Mouse (Mus musculus) frontal cortex, postnatal 14 days (tissue): ENCODE data around the gene Rnpepl1.
A peak's percentile ranks its signal among the peaks of the same experiment; 100 is the strongest.

Source experiments
- DNase-seq, 2 experiments: peaks; one replicate each; pipeline ENCODE4 v3.0.0; 2022; ENCODE audit warnings: low spot score in 2 of 2

Rnpepl1 gene

DNA sequence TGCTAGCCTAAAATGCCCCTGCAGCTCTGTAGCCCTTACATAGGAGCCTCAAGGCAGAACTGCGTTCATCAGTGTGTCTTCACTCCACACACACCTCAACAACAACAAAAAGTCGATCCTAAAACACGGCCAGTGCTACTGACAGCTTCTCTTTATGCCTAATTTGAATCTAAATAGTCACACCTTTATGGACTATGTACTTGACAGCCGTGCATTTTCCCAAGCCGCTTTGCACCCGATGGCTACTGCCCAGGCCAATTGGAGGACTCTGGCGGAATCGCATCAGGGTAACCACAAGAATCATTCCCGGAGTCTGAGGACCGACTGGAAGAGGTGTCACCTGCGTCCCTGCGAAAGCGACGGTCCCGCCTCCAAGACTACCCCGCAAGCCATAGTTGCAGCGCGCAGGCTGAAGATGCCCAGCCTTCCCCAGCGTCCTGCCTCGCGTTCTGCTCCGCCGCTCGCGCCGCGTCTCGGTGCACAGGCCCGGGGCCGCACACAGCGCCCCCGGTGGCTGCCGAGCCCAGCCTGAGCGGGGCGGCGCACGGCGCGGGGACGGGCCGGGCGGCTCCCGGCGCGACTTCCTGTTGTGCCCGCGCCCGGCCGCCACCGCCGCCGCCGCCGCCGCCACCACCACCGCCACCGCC is at the start of gene Rnpepl1:
Rnpepl1 (plus strand) TSS at position 545 of the 647 bp plus-strand sequence.
- peak; percentile 58 to 70 for DNase-seq

DNA sequence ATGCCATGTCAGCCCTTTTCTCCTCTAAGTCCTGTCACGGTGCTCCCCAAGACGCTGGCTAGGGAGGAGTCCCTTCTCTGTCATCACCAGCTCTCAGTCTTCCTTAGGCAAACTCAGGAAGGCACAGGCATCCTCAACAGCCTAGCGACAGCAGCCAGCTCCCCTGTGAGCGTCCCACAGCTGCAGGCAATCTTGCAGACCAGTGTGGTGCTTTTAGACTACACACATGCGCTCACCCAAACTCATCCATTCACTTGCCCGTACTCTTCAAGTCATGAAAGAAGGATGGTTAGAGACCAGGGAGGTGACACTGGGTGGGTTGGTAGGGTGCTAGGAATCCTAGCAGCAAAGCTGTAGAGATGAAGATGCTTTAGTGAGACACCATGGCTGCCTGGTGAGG is 49.1 kb upstream of the Rnpepl1 start:
- DNase-seq: no peak

DNA sequence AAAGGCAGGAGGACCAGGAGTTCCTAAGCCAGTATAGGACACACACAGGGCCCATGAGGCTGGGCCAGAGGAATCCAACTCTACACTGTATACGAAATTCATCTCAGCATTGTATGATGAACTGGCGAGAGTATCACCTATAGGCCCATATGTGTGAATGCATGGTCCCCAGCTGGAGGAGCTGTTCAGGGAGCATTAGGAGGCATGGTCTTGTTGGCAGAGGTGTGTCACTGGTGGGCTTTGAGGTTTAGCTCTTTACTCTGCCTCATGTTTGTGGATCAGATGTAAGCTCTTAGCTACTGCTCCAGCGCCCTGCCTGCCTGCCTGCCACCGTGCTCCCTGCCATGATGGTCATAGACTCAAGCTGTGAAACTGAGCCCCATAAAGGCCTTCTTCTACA is 47.3 kb upstream of the Rnpepl1 start:
- DNase-seq: no peak

DNA sequence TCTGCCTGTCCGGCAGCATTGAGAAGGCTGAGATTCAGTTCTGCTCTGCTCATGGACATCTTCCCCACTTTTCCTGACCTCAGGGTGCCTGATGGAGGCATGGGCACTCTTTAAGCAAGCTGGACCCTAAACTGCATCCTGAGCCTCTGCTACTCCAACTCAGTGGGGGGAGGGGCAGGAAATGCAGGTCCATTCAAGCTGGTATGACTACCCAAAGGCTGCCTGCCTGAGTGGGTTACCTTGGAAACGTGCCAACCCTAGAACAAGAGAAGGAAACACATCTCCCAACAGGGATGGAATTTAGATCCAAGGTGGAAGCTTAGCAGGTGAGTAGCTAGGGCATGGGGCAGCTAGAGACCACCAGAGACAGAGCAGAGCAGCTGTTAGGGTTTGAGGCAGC is 44.4 kb upstream of the Rnpepl1 start:
- DNase-seq: no peak

DNA sequence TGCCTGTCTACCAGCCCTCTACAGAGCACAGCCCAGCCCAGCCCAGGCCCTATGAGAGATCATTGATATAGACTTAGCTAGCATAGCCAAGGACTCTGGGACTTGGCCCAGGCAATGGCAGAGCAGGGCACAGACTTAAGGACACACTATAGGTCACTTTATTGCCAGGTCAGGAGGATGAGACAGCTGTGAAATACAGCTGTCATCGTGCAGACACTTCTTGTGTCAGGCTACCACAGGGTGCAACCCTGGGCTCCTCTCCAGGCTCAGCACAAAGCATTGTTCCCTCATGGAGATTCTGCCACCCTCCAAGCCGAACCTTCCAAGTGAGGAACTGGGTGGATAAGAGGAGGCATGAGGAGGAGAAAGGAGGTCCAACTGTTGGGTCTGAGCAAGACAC is 40.6 kb upstream of the Rnpepl1 start:
- no peak for DNase-seq

DNA sequence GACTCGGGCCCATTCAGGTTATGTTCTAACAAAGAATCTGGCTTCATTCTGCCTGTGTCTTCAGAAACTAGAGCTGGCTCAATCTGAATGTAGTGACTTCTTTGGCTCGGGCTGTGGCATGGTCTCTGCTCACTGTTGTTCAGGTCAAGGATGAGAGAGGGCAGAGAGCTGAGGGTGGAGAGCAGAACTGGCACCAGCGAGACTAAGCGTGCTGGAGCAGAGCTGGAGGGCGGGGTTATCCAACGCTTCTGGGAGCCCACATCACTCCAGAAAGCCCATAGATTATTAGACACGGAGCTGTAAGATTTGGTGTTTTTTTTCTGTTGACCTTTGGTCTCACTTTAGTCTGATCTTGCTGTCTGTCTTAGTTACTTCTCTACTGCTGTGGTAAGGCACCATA is 37.9 kb upstream of the Rnpepl1 start:
- DNase-seq: no peak

DNA sequence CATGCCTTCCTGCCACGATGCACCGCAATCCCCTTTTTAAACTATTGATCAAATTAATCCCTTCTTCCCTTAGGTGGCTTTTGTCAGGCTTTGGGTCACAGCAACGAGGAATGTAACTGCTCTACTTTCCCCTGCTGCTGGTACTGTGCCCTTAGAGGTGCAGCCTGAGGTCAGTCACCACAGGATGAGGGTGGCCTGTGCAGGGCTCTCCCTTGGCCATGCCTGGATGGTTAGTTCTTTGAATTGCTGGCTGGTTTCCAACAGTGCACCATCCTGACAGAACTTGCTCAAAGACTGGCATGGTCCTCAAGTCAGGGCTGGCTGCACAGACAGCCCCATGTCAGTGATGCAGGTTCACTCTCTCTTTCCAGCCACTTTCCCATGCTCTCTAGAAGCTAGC is 36.6 kb upstream of the Rnpepl1 start:
- no peak for DNase-seq

DNA sequence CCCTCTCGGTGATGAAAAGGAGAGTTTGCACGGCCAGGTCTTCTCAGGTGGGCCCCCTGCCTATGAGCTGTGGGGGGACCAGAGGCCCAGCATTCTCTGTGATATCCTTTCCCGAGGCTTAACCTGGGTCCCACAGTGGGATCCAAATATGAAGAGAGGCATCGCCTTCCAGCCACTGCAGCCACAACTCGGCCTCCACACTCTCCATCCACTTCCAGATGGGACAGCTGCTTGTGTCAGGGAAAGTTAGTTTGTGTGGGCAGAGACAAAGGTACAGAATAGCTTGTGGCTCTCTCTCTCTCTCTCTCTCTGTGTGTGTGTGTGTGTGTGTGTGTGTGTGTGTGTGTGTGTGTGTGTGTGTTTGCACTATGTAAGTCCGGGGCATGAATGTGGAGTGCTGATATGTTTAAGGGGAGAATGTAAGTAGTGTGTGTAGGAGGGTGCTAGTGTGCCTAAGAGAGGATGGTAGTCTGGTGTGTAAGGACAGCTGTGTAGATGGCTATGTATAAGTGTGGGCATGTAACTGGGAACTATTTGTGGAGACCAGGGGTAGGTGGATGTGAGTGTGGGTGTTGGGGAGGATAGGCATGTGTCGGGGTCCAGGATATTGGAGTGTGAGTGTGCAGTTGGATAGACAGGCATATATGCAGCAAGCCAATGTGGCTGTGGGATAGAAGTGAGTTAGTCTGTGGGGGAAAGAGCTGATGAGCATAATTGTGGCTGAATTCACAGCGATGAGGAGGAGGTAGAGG is 35.0 kb upstream of the Rnpepl1 start:
- no peak for DNase-seq

DNA sequence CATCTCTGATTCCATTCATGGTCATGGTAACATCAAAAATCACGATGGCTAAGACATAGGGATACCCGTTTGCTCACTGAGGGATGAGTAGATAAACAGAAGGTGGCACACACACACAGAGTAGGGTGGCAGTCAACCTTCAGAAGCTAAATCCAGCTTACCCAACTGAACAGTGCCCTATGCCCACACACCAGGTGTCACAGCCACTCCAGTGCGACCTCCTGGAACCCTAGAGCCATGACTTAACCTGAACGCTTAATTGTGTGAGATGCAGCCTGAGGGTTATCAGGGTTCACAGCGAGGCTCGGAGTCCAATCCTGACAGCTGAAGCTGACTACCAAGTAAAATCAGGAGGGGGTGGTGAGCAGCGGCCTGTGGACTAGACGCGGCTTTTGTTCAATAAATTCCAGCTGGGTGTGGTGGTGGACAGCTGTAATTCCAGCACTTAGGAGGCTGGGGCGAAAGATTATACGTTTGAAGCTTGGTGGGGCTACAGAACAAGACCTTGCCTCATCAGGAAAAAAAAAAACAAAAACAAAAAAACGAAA is 33.1 kb upstream of the Rnpepl1 start:
- DNase-seq: no peak

DNA sequence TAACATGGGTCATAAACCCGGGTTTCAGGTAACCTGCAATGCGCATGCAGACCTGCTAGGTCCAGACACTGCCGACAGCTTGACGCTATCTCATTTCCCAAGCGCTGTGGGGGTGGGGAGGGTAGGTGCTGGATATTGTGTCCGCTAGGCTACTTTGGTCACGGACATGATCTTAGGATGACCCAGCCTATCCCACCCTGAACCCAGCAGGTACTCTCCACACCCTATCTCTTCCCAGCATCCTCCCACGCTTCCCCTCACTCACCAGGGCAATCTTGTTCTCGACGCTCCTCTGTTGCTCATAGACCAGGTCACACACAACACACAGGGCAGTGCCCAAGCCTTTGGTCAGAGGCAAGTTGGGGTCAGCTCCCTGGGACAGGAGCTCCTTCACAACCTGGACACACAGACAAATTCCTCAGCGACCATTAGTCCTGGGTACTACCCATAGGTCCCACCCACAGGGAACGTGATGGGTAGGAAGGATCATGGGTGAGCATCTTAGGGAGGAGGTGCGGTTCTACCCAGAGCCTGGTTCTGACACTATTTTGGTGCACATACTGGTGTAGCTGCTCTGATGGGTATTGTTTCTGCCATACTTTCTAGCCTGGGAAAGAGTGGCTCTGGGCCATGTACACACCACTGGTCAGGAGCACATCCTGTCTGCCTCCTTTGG is 32.4 kb upstream of the Rnpepl1 start:
- no peak for DNase-seq

DNA sequence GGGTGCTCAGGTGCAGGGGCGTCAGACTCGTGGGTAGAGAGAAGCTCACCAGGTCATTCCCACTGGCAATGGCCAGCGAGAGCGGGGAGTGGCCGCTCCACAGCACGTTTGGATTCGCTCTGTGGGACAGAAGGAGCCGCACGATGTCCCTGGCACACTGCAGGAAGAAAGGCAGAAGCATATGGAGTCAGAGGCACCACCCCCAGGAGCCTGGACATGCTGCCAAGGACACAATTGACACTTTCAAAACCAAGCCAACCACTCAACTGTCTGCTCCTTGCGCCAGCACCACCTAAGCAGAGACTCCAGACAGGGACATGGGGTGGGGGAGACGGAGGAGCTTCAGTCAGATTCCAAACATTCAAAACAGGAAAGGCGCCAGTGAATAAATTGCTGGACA is 31.3 kb upstream of the Rnpepl1 start:
- no peak for DNase-seq

DNA sequence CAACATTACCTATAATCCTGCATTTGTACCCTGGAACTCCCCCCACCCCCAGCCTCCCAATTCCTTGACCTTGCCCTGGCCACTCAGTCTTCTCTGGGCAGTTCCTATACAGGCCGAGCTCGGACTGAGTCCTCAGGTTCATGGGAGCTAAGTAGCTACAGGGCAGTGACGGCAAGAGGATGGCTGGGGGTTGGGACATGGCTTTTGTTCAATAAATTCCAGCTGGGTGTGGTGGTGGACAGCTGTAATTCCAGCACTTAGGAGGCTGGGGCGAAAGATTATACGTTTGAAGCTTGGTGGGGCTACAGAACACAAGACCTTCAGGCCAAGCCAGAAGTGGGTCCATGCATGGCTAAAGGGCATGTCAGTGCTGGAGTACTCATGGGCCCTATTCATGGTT is 30.5 kb upstream of the Rnpepl1 start:
- no peak for DNase-seq

DNA sequence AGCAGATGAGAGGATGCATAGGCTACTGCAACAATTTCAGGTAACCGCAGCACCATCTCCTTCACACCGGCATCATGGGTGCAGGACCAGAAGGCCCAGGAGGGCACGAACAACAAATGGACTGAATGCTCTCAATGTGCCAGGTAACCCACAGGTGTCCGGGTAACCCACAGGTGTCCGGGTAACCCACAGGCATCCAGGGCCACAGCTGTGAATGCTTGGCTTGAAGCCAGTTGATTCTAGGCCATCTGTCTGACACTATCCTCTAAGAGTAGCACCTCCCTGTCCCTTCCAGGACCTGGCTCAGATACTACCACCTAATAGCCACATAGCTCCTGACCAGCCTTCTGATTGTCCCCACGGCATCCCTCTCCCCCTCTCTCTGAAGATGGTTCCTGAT is 28.6 kb upstream of the Rnpepl1 start:
- DNase-seq: no peak

DNA sequence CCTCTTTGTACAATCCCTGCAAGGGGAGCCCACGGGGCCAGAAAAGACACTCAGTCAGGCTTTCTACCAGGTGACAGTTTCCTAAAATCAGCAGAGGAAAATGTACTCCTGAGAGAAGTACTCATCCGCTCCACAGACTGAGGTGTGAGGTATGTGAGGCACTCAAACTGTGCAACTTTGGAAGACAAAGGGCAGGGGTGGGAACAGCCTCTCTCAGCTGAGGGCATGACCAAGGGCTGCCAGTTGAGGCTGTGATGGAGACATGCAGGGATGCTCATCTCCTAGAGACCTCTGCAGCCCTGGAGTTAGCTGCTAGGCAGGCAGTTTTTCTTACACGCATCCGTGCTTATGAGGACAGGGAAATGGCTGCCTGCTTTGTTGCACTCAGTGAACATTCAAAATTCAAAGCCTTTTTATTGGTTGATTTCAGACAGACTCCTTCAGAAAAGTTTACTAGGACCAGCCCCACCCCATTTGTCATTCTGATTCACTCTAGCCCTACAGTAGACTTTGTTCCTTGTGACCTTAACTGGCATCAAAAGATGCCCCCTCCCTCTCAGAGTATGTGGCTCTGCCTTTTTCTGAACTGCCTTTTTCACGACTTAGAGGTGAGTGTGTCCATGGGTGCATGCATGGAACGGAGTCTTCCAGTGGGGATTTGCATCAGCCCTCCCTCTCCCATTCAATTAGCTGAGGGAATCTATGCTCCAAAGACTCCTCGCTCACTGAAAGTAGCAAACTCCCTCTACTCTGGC is 21.5 kb upstream of the Rnpepl1 start:
- no peak for DNase-seq

DNA sequence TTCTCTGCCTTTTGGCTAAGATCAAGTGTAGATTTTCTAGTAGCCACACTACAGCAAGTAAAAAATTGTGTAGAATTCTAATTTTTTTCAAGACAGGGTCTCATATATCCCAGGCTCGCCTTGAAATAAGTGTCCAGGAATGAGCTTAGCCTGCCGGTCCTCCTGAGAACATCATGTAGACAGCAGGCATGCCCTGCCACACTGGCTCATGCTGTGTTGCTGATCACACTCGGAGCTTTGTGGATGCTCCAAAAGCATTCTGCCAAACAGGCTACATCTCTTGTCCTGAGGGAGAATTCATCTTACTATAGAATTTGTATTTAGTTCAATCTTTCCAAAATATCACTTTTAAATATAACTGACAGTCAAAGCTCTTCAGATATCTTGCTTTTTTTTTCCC is 17.8 kb upstream of the Rnpepl1 start:
- DNase-seq: no peak

DNA sequence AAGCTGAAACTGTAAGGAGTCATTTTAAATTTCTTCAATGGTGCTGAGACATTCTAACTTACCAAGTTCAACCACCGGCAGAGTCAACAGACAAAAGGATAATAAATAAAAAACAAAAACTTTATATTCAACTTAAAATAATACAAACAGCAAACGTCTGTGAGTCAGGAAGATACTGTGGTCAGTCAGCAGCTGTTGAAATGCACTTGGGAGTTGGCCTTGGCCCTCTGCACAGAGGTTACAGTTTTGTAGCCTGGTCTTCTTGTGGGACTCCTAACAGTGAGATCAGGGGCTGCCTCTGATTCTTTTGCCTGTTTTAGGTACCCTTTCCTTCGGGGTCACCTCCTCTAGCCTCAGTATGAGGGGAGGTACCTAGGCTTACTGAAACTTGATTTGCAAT is 16.7 kb upstream of the Rnpepl1 start:
- DNase-seq: no peak

DNA sequence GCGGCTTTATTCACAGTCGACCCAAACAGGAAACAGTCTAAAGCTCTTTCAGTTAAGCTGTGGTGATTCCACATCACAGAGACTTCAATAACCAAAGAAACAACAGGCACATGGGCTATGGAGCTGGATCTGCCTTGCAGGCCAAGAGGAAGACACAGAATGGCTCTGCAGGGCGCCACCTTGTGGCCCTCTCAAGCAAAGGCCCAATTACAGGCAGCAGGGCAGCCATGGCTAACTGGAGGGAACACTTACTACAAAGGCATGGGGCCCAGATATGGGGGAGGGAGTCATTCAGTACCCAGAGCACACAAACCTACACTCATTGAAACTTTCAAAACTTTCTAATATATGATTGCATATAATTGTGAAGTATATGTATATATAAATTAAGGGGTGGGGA is 15.5 kb upstream of the Rnpepl1 start:
- peak; percentile 69 to 79 for DNase-seq

DNA sequence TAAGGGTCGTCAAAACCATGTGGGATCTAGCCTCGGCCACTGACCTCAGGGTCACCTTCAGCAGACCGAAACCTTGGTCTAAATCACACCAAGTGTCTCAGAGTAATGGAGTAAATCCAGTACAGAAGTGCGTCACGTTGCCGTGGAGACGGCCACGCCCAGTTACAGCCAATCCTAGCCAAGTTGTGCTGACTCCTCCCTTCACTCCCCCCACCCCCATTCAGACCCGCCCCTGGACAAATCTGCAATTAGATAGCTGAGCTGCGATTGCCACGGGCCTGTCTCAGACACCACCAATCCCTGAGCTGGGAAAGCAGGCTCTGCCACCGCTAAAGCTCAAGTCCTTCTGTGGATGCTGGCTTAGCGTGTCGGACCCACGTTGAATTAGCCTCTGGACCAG is 7.8 kb upstream of the Rnpepl1 start, which contains the start of gene Ankmy1:
Ankmy1 (minus strand) TSS at position 121 of the 400 bp plus-strand sequence.
- DNase-seq: peak; percentile 58 to 71

DNA sequence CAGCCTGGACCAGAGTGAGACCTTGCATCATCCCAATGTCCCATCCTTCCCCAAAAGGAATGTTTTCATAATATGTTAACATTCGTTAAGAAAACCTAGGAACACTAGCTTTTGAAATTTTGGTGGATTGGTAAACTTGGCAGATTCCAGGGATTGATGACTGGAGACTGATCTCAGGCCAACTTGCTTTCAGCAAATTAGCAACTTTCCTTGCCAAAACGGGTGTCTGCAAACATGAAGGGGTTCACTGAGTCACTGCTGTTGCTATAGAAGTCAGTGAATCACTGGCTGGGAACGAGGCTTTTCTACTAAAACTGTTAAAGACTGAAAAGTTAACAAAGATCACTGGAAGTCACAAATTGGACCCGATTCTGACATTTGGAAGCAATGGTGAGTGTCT is 7.0 kb upstream of the Rnpepl1 start:
- DNase-seq: no peak

DNA sequence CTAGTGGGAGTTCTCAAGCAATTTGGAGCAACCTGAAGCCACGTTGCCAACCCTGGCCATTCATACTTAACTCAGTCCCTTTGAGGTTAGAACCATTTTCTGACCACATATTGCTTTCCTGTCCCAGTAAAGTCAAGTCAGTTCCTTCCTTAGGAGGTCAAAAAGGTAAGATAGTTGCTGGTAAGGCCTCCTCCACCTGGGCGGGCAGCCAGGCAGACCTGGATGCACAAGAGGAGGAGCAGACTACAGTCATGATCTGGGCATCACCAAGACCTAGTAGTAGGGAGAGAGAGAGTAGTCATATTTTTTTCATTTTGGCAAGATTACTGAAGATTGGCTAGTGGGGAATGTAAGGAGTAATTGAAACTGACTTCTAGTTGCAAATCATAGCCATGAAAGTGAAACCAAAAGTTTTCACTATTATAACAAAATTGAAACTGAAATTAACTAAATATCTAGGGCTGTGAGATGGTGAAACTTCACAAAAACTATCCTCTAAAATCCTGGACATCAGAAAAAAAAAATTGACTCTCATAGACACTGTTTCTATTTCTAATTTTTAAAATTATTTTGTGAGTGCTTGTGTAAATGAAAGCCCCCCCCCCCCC is 4.8 kb upstream of the Rnpepl1 start:
- DNase-seq: no peak

DNA sequence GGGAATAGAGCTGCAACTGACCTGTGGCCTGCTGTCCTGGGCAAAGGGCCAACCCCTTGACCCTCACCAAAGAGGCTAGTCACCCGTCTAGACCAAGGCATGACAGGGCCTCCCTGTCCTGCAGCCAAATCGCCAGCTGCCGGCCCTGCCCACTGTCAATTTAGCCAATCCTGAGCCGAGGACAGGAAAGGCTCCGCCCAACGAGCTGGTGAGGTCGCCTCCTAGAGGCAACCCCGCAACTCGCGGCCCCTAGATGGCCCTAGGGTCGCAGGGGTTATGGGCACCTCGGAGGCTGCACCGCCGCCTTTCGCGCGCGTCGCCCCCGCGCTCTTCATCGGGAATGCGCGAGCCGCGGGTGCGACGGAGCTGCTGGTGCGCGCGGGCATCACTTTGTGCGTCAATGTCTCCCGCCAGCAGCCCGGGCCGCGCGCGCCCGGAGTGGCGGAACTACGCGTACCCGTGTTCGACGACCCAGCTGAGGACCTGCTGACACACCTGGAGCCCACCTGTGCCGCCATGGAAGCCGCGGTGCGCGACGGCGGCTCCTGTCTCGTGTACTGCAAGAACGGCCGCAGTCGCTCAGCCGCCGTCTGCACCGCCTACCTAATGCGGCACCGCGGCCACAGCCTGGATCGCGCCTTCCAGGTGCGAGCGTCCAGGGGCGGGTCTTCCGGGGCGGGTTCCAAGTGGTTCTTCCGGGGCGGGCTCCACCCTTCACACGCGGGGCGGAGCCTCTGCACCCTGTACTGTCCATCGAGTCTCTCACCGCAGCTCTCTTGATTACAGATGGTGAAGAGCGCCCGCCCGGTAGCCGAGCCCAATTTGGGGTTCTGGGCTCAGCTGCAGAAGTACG is 3.6 kb upstream of the Rnpepl1 start, which contains the start of gene Dusp28:
Dusp28 (plus strand) TSS at position 203 of the 853 bp plus-strand sequence.
- DNase-seq: peak; percentile 68 to 78
